Mouse (Mus musculus): ENCODE data around the gene Dctpp1. TPM values are rescaled to one million over a fixed set of nuclear protein-coding genes. Genes with fewer than 3 reads are reported as not detected.

The Dctpp1 gene
- polyA plus RNA-seq, 1 experiment = 62.1 TPM

- H3K36me3 ChIP-seq (ENCODE audit: control insufficient read depth, insufficient read depth, low read length) = no peaks in the 10 kb centered on the region
- TF ChIP-seq CTCF (IDR thresholded peaks at IDR 0.05; ENCODE audit: extremely low read depth, insufficient read length, insufficient replicate concordance, low read depth, low read length) (no peak), POLR2A (IDR thresholded peaks at IDR 0.05; ENCODE audit: low read depth, low read length) (no peak)
- no peaks in the 10 kb centered on the region for H3K27me3 ChIP-seq (ENCODE audit: control insufficient read depth, insufficient read depth, low read length)
- 9% methylated on average over 32 of the region's 33 CpGs for WGBS
- peaks cover 4% of the 10 kb centered on the region; the same call in 1 of the 2 replicates for H3K4me1 ChIP-seq (ENCODE audit: control insufficient read depth, insufficient read depth, insufficient read length, low read length)
- peak overlapping the region; percentile 93 for H3K4me3 ChIP-seq (ENCODE audit: low read depth, low read length)
- H3K27ac ChIP-seq (ENCODE audit: insufficient read depth, low read depth, low read length) = peak overlapping the region; percentile 62
Measured at GRCm38 (mm10) chr7:127244658-127245510, 15.6 kb downstream of the Dctpp1 start.

- peak within 1 kb of the TSS; percentile 83 for H3K27ac ChIP-seq (ENCODE audit: insufficient read depth, low read depth, low read length)
- H3K4me3 ChIP-seq (ENCODE audit: low read depth, low read length) = peak within 1 kb of the TSS; percentile 93
- WGBS = 1% methylated on average over 56 of the region's 56 CpGs
- no peaks in the 10 kb centered on the region for H3K36me3 ChIP-seq (ENCODE audit: control insufficient read depth, insufficient read depth, low read length)
- H3K27me3 ChIP-seq (ENCODE audit: control insufficient read depth, insufficient read depth, low read length) = no peaks in the 10 kb centered on the region
- peaks cover 4% of the 10 kb centered on the region; the same call in 1 of the 2 replicates for H3K4me1 ChIP-seq (ENCODE audit: control insufficient read depth, insufficient read depth, insufficient read length, low read length)
- TF ChIP-seq POLR2A (IDR thresholded peaks at IDR 0.05; ENCODE audit: low read depth, low read length) (peak; percentile 74), CTCF (IDR thresholded peaks at IDR 0.05; ENCODE audit: extremely low read depth, insufficient read length, insufficient replicate concordance, low read depth, low read length) (no peak)
Measured at GRCm38 (mm10) chr7:127243870-127244657, 16.4 kb downstream of the Dctpp1 start, which contains the start of gene Zfp771. Zfp771 (plus strand) TSS chr7:127244274.

- H3K4me1 ChIP-seq (ENCODE audit: control insufficient read depth, insufficient read depth, insufficient read length, low read length) = peaks cover 4% of the 10 kb centered on the region; the same call in 1 of the 2 replicates
- 29% methylated on average over 2 of the region's 2 CpGs for WGBS
- TF ChIP-seq CTCF (IDR thresholded peaks at IDR 0.05; ENCODE audit: extremely low read depth, insufficient read length, insufficient replicate concordance, low read depth, low read length) (no peak), POLR2A (IDR thresholded peaks at IDR 0.05; ENCODE audit: low read depth, low read length) (no peak)
- no peaks in the 10 kb centered on the region for H3K27me3 ChIP-seq (ENCODE audit: control insufficient read depth, insufficient read depth, low read length)
- H3K4me3 ChIP-seq (ENCODE audit: low read depth, low read length) = 0 out of 2 replicates have a peak overlapping the region, but pooled peaks have one; percentile 93
- H3K27ac ChIP-seq (ENCODE audit: insufficient read depth, low read depth, low read length) = peak overlapping the region; percentile 83
- no peaks in the 10 kb centered on the region for H3K36me3 ChIP-seq (ENCODE audit: control insufficient read depth, insufficient read depth, low read length)
Measured at GRCm38 (mm10) chr7:127243361-127243867, 17.1 kb downstream of the Dctpp1 start.

DNA sequence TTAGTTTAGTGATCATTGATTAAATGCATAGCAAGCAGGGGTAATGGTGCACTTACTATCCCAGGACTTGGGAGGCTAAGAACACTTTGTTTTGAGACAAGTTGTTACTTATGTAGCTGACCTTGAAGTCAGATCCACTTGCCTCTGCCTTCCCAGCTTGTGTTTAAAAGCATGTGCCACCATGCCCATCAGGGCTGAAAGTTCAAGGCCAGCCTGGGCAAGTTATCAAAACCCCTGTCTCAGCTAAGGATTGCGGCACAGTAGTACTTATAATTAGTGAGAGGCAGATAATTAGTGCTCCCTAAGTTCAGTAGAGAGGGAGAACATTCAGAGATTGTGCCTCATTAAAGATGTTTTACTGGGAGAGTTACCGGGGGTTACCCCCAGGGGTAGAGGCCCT lies 25.7 kb downstream of the Dctpp1 start:
- TF ChIP-seq POLR2A (IDR thresholded peaks at IDR 0.05; ENCODE audit: low read depth, low read length) = no peak
- WGBS = 80% methylated on average over 2 of the region's 2 CpGs
- no peak overlapping the region for H3K4me3 ChIP-seq (ENCODE audit: low read depth, low read length)
- H3K4me1 ChIP-seq (ENCODE audit: control insufficient read depth, insufficient read depth, insufficient read length, low read length) = peaks cover 3% of the 10 kb centered on the region; the same call in 1 of the 2 replicates
- no peaks in the 10 kb centered on the region for H3K27me3 ChIP-seq (ENCODE audit: control insufficient read depth, insufficient read depth, low read length)
- H3K27ac ChIP-seq (ENCODE audit: insufficient read depth, low read depth, low read length) = no peak overlapping the region
- H3K36me3 ChIP-seq (ENCODE audit: control insufficient read depth, insufficient read depth, low read length) = peaks cover 19% of the 10 kb centered on the region

GRCm38 (mm10) chr7:127233765-127234164 lies 26.7 kb downstream of the Dctpp1 start:
- H3K4me3 ChIP-seq (ENCODE audit: low read depth, low read length) = peak overlapping the region; percentile 99
- TF ChIP-seq POLR2A (IDR thresholded peaks at IDR 0.05; ENCODE audit: low read depth, low read length) (no peak), CTCF (IDR thresholded peaks at IDR 0.05; ENCODE audit: extremely low read depth, insufficient read length, insufficient replicate concordance, low read depth, low read length) (no peak)
- no peaks in the 10 kb centered on the region for H3K27me3 ChIP-seq (ENCODE audit: control insufficient read depth, insufficient read depth, low read length)
- 4% methylated on average over 9 of the region's 9 CpGs for WGBS
- H3K4me1 ChIP-seq (ENCODE audit: control insufficient read depth, insufficient read depth, insufficient read length, low read length) = peaks cover 3% of the 10 kb centered on the region; the same call in 1 of the 2 replicates
- peaks cover 19% of the 10 kb centered on the region for H3K36me3 ChIP-seq (ENCODE audit: control insufficient read depth, insufficient read depth, low read length)
- no peak overlapping the region for H3K27ac ChIP-seq (ENCODE audit: insufficient read depth, low read depth, low read length)

- Histone ChIP-seq H3K27ac (ENCODE audit: insufficient read depth, low read depth, low read length) (peak overlapping the region; percentile 83), H3K36me3 (ENCODE audit: control insufficient read depth, insufficient read depth, low read length) (peaks cover 19% of the 10 kb centered on the region), H3K4me3 (ENCODE audit: low read depth, low read length) (peak overlapping the region; percentile 99), H3K4me1 (ENCODE audit: control insufficient read depth, insufficient read depth, insufficient read length, low read length) (peaks cover 3% of the 10 kb centered on the region; the same call in 1 of the 2 replicates), H3K27me3 (ENCODE audit: control insufficient read depth, insufficient read depth, low read length) (no peaks in the 10 kb centered on the region)
- WGBS = under 1% methylated on average over 27 of the region's 27 CpGs
- TF ChIP-seq POLR2A (IDR thresholded peaks at IDR 0.05; ENCODE audit: low read depth, low read length) = no peak
- TF ChIP-seq CTCF (IDR thresholded peaks at IDR 0.05; ENCODE audit: extremely low read depth, insufficient read length, insufficient replicate concordance, low read depth, low read length) = no peak
Measured at GRCm38 (mm10) chr7:127233368-127233749, 27.1 kb downstream of the Dctpp1 start.
